Mouse (Mus musculus) kidney, embryonic 15.5 days (tissue): ENCODE results near the gene H2-Q1. TPM values are rescaled to one million over a fixed set of nuclear protein-coding genes. Genes with fewer than 3 reads are reported as not detected.
"Not testable (repeated sequence)": the region's sequence is repeated elsewhere in the genome, so short reads cannot be mapped to it uniquely, and the experiment has no call there.

Experiments used
- ATAC-seq: fragments of 200-750 bp; cut with Nextera tagmentation; replicated peaks from 2 replicates; pipeline ENCODE4 v1.8.0; 2017; ENCODE audit warnings: moderate TSS enrichment; ENCODE audit not compliant: low FRiP score
- H3K27ac ChIP-seq: fragments of 300-500 bp; sonication (generic); 2 replicates; pipeline ENCODE4 v1.5.1; 2015; ENCODE audit warnings: mild to moderate bottlenecking, inconsistent platforms
- H3K27me3 ChIP-seq: fragments of 300-500 bp; sonication (generic); 2 replicates; pipeline ENCODE4 v1.6.1; 2015; ENCODE audit warnings: inconsistent platforms
- H3K36me3 ChIP-seq: fragments of 300-500 bp; sonication (generic); 2 replicates; pipeline ENCODE4 v1.6.1; 2015; ENCODE audit warnings: inconsistent platforms
- H3K4me1 ChIP-seq: fragments of 300-500 bp; sonication (generic); 2 replicates; pipeline ENCODE4 v1.6.1; 2015; ENCODE audit warnings: inconsistent platforms
- H3K4me2 ChIP-seq: fragments of 300-500 bp; sonication (generic); 2 replicates; pipeline ENCODE4 v1.6.1; 2015; ENCODE audit warnings: moderate library complexity, mild to moderate bottlenecking, inconsistent platforms
- H3K4me3 ChIP-seq: fragments of 300-500 bp; sonication (generic); replicated peaks from 2 replicates; pipeline ENCODE4 v1.5.1; 2015; ENCODE audit warnings: mild to moderate bottlenecking, inconsistent platforms
- H3K9ac ChIP-seq: fragments of 300-500 bp; sonication (generic); 2 replicates; pipeline ENCODE4 v1.6.1; 2015; ENCODE audit warnings: mild to moderate bottlenecking, inconsistent platforms
- H3K9me3 ChIP-seq: fragments of 300-500 bp; sonication (generic); replicated peaks from 2 replicates; pipeline ENCODE4 v1.6.1; 2016; ENCODE audit warnings: inconsistent platforms
- WGBS: fragments of 180-500 bp; shearing (Covaris S2); methylation state at CpG from one replicate; pipeline ENCODE4 v1.1.7; 2015; ENCODE audit warnings: mixed read lengths; 5-methylcytosine and 5-hydroxymethylcytosine counted together
- polyA plus RNA-seq: library from polyadenylated mRNA; unstranded; fragments of >200 nt; fragmentation: Nextera tagmentation; extraction: Ambion mirVana; gene quantifications from 2 replicates; pipeline ENCODE4 v1.2.1, GENCODE M21; 2015

The H2-Q1 gene
- polyA plus RNA-seq, 1 experiment from 2014 or later = not detected

- not testable (repeated sequence) for ATAC-seq, H3K36me3 ChIP-seq, H3K4me1 ChIP-seq, H3K4me2 ChIP-seq, H3K4me3 ChIP-seq, H3K9me3 ChIP-seq, H3K27ac ChIP-seq, H3K9ac ChIP-seq
- WGBS = 53% methylated on average over 6 of the region's 6 CpGs
- H3K27me3 ChIP-seq = peaks cover 19% of the 10 kb centered on the region
Measured at GRCm38 (mm10) chr17:35353275-35353674, 33.1 kb downstream of the H2-Q1 start.

GRCm38 (mm10) chr17:35354071-35354470, 33.9 kb downstream of the H2-Q1 start:
- Histone ChIP-seq H3K27me3 (peaks cover 27% of the 10 kb centered on the region), H3K4me3 (no peak overlapping the region), H3K9me3 (no peaks in the 10 kb centered on the region), H3K27ac (no peak overlapping the region), H3K9ac (no peak overlapping the region), H3K4me2 (no peak overlapping the region), H3K36me3 (no peaks in the 10 kb centered on the region), H3K4me1 (peaks cover 5% of the 10 kb centered on the region)
- no peak for ATAC-seq
- WGBS = 65% methylated on average over 2 of the region's 2 CpGs

GRCm38 (mm10) chr17:35357086-35357485, 36.9 kb downstream of the H2-Q1 start:
- H3K9ac ChIP-seq = no peak overlapping the region
- H3K4me2 ChIP-seq = no peak overlapping the region
- no peaks in the 10 kb centered on the region for H3K9me3 ChIP-seq
- no peaks in the 10 kb centered on the region for H3K36me3 ChIP-seq
- no peak overlapping the region for H3K27ac ChIP-seq
- H3K4me3 ChIP-seq = no peak overlapping the region
- no peak for ATAC-seq
- H3K27me3 ChIP-seq = peaks cover 35% of the 10 kb centered on the region
- H3K4me1 ChIP-seq = peaks cover 10% of the 10 kb centered on the region
- 48% methylated on average over 1 of the region's 1 CpGs for WGBS

GRCm38 (mm10) chr17:35358763-35359469, 38.7 kb downstream of the H2-Q1 start:
- peaks cover 10% of the 10 kb centered on the region for H3K4me1 ChIP-seq
- peaks cover 35% of the 10 kb centered on the region for H3K27me3 ChIP-seq
- 3% methylated on average over 38 of the region's 38 CpGs for WGBS
- H3K27ac ChIP-seq = no peak overlapping the region
- no peaks in the 10 kb centered on the region for H3K36me3 ChIP-seq
- H3K9me3 ChIP-seq = peaks cover 6% of the 10 kb centered on the region
- H3K9ac ChIP-seq = no peak overlapping the region
- H3K4me3 ChIP-seq = peak overlapping the region; percentile 42
- ATAC-seq = no peak; the same call in 1 of the 2 replicates
- H3K4me2 ChIP-seq = peak overlapping the region; percentile 83

GRCm38 (mm10) chr17:35359470-35359862, 39.3 kb downstream of the H2-Q1 start:
- 16% methylated on average over 21 of the region's 21 CpGs for WGBS
- H3K9ac ChIP-seq = no peak overlapping the region
- H3K4me3 ChIP-seq = peak overlapping the region; percentile 42
- ATAC-seq = no peak; the same call in 1 of the 2 replicates
- H3K9me3 ChIP-seq = peaks cover 6% of the 10 kb centered on the region
- no peaks in the 10 kb centered on the region for H3K36me3 ChIP-seq
- H3K27ac ChIP-seq = no peak overlapping the region
- peaks cover 35% of the 10 kb centered on the region for H3K27me3 ChIP-seq
- H3K4me1 ChIP-seq = peaks cover 10% of the 10 kb centered on the region
- H3K4me2 ChIP-seq = peak overlapping the region; percentile 83

Other genes starting within 250 kb of the H2-Q1 start
- 1.2 and 1.6 TPM in 2 replicates for gene Ly6g6e, start 243.5 kb upstream of the H2-Q1 start, polyA plus RNA-seq
- 5.0 and 6.0 TPM in 2 replicates for gene Ly6g6d, start 242.3 kb upstream of the H2-Q1 start, polyA plus RNA-seq
- not detected in 2 replicates for gene Ly6g6f, start 234.8 kb upstream of the H2-Q1 start, polyA plus RNA-seq
- 94.7 and 103 TPM in 2 replicates for gene Abhd16a, start 231.1 kb upstream of the H2-Q1 start, polyA plus RNA-seq
- not detected in 2 replicates for gene Ly6g5c, start 212.1 kb upstream of the H2-Q1 start, polyA plus RNA-seq
- 0.99 and 1.9 TPM in 2 replicates for gene Ly6g5b, start 205.0 kb upstream of the H2-Q1 start, polyA plus RNA-seq
- 19.0 and 20.3 TPM in 2 replicates for gene Gpank1, start 198.9 kb upstream of the H2-Q1 start, polyA plus RNA-seq
- gene Csnk2b, start 198.4 kb upstream of the H2-Q1 start, polyA plus RNA-seq = 281 and 284 TPM in 2 replicates
- gene D17H6S53E, start 194.0 kb upstream of the H2-Q1 start, polyA plus RNA-seq = 10.5 and 12.2 TPM in 2 replicates
- gene Apom, start 188.4 kb upstream of the H2-Q1 start, polyA plus RNA-seq = 21.0 and 25.7 TPM in 2 replicates
- gene Bag6, start 185.2 kb upstream of the H2-Q1 start, polyA plus RNA-seq = 56.1 and 64.9 TPM in 2 replicates
- gene Prrc2a, start 155.5 kb upstream of the H2-Q1 start, polyA plus RNA-seq = 176 and 209 TPM in 2 replicates
- gene Aif1, start 144.3 kb upstream of the H2-Q1 start, polyA plus RNA-seq = 8.8 and 9.2 TPM in 2 replicates
- gene Lst1, start 132.0 kb upstream of the H2-Q1 start, polyA plus RNA-seq = 12.1 and 13.7 TPM in 2 replicates
- gene Ltb, start 126.0 kb upstream of the H2-Q1 start, polyA plus RNA-seq = 0.53 and 0.72 TPM in 2 replicates
- gene Tnf, start 118.4 kb upstream of the H2-Q1 start, polyA plus RNA-seq = 0.12 TPM in 1 of 2 replicates, not detected in the other
- 0.10 TPM in 1 of 2 replicates, not detected in the other for gene Lta, start 115.1 kb upstream of the H2-Q1 start, polyA plus RNA-seq
- gene Gm16181, start 99.6 kb upstream of the H2-Q1 start, polyA plus RNA-seq = 0.65 and 0.69 TPM in 2 replicates
- gene Atp6v1g2, start 86.7 kb upstream of the H2-Q1 start, polyA plus RNA-seq = 6.2 and 6.4 TPM in 2 replicates
- gene Nfkbil1, start 84.6 kb upstream of the H2-Q1 start, polyA plus RNA-seq = 11.3 and 12.4 TPM in 2 replicates
- 531 and 538 TPM in 2 replicates for gene Ddx39b, start 78.7 kb upstream of the H2-Q1 start, polyA plus RNA-seq
- 64.5 and 66.1 TPM in 2 replicates for gene H2-D1, start 57.7 kb upstream of the H2-Q1 start, polyA plus RNA-seq
- 0.64 and 0.80 TPM in 2 replicates for gene H2-Q2, start 21.8 kb downstream of the H2-Q1 start, polyA plus RNA-seq
- 4.0 and 4.1 TPM in 2 replicates for gene H2-Q4, start 59.2 kb downstream of the H2-Q1 start, polyA plus RNA-seq
- 3.0 and 5.2 TPM in 2 replicates for gene H2-Q6, start 104.4 kb downstream of the H2-Q1 start, polyA plus RNA-seq
- 12.7 and 13.9 TPM in 2 replicates for gene H2-Q7, start 118.8 kb downstream of the H2-Q1 start, polyA plus RNA-seq
- gene H2-Q10, start 149.7 kb downstream of the H2-Q1 start, polyA plus RNA-seq = 2.0 and 4.7 TPM in 2 replicates
- gene Pou5f1, start 185.6 kb downstream of the H2-Q1 start, polyA plus RNA-seq = 0.13 TPM in 1 of 2 replicates, not detected in the other
- gene Tcf19, start 196.4 kb downstream of the H2-Q1 start, polyA plus RNA-seq = 69.5 and 71.7 TPM in 2 replicates
- 19.9 and 21.7 TPM in 2 replicates for gene Cchcr1, start 196.7 kb downstream of the H2-Q1 start, polyA plus RNA-seq
- 0.94 and 1.5 TPM in 2 replicates for gene Psors1c2, start 212.8 kb downstream of the H2-Q1 start, polyA plus RNA-seq
- gene Cdsn, start 231.7 kb downstream of the H2-Q1 start, polyA plus RNA-seq = 0.23 TPM in 1 of 2 replicates, not detected in the other
- gene 2300002M23Rik, start 247.0 kb downstream of the H2-Q1 start, polyA plus RNA-seq = 0.13 TPM in 1 of 2 replicates, not detected in the other